Comparison of ENCODE assay signal across 7 mouse cellular contexts in genomic region chr2:120478600-120478999, GRCm38 (mm10). TPM values are rescaled to one million over a fixed set of nuclear protein-coding genes. Genes with fewer than 3 reads are reported as not detected.
DNase-seq lines count a peak whose midpoint lies in the region; ATAC-seq and TF ChIP-seq lines count a peak whose summit lies in the region.

No protein-coding gene starts in this region.

- no peak overlapping the region for H3K4me2 ChIP-seq in CH12.LX (ENCODE audit: insufficient read depth, low read depth, poor library complexity, severe bottlenecking)
- no peak overlapping the region for H3K4me2 ChIP-seq in lung, embryonic 16.5 days (ENCODE audit: low read depth, low read length)

- ATAC-seq in Patski: peak; percentile 39
- ATAC-seq in granulocyte monocyte progenitor cell, adult 5-6 weeks (replicated peaks; ENCODE audit: poor library complexity, severe bottlenecking): peak; percentile 87
- ATAC-seq in lung, embryonic 16.5 days (ENCODE audit: low read depth): peak; percentile 51; the same call in 1 of the 2 replicates

- CTCF ChIA-PET in Patski (lab: Charles Lee): interaction anchor here (0.6 to 1.9 kb wide), 13 partner anchors 9 to 388 kb away, joined by 3 to 18 read pairs (median 4); no protein-coding TSS in a partner anchor

- H3K36me3 ChIP-seq in CH12.LX (replicated peaks in 1 of 2; ENCODE audit: control insufficient read depth in 1 of 2, insufficient read depth in 1 of 2, low read length in 1 of 2): no peaks in the 10 kb centered on the region
- H3K36me3 ChIP-seq in lung, embryonic 16.5 days (ENCODE audit: control insufficient read depth, insufficient read depth, low read length): no peaks in the 10 kb centered on the region

- H3K9me3 ChIP-seq in CH12.LX (replicated peaks; ENCODE audit: low read length): no peaks in the 10 kb centered on the region
- H3K9me3 ChIP-seq in lung, embryonic 16.5 days (ENCODE audit: control insufficient read depth, low read length): no peaks in the 10 kb centered on the region

- TF ChIP-seq POLR2A in CH12.LX (IDR thresholded peaks at IDR 0.05; ENCODE audit: low read depth, low read length): no peak

- H3K4me1 ChIP-seq in CH12.LX (ENCODE audit: control insufficient read depth in 1 of 2, insufficient read depth in 2 of 2): peaks cover 25 to 30% of the 10 kb centered on the region in 2 experiments
- H3K4me1 ChIP-seq in lung, embryonic 16.5 days (replicated peaks; ENCODE audit: control insufficient read depth, insufficient read depth, low read length): peaks cover 5% of the 10 kb centered on the region; the same call in 1 of the 2 replicates

- peak; percentile 98 for TF ChIP-seq RAD21 in CH12.LX (IDR thresholded peaks at IDR 0.05; ENCODE audit: low read depth, low read length)

- H3K27me3 ChIP-seq in CH12.LX (replicated peaks): no peaks in the 10 kb centered on the region
- no peaks in the 10 kb centered on the region for H3K27me3 ChIP-seq in Patski
- H3K27me3 ChIP-seq in lung, embryonic 16.5 days (ENCODE audit: control insufficient read depth, insufficient read depth, low read depth, low read length): no peaks in the 10 kb centered on the region

- TF ChIP-seq CTCF in CH12.LX (conservative IDR thresholded peaks at IDR 0.05 in 1 of 2, IDR thresholded peaks at IDR 0.05 in 1 of 2; ENCODE audit: low read depth in 2 of 2, low read length in 2 of 2): peak; percentile 88
- peak; percentile 79 for TF ChIP-seq CTCF in Patski (IDR thresholded peaks at IDR 0.05)

- no peak; the same call in 1 of the 2 replicates for TF ChIP-seq EP300 in CH12.LX (IDR thresholded peaks at IDR 0.05; ENCODE audit: low read length)

- dilution Hi-C loops in CH12.LX (cut with MboI; ENCODE audit: extremely low pct_ligation_motif_present, extremely low pct_unique_long_range_greater_than_20kb, low sequenced_read_pairs): no loop called here

- peak; percentile 77 for DNase-seq in CH12.LX (ENCODE audit: extremely low read depth)
- peak; percentile 39 for DNase-seq in Patski (ENCODE audit: low read depth, low spot score)
- peak; percentile 72 to 84 for DNase-seq in cerebellum, postnatal 14 days
- peak; percentile 38 for DNase-seq in large intestine, adult 2 months (ENCODE audit: low read depth, low spot score)
- peak; percentile 71 for DNase-seq in right cerebral cortex, postnatal 4 days

- no peak overlapping the region for H3K27ac ChIP-seq in CH12.LX (ENCODE audit: insufficient read depth, low read depth)
- H3K27ac ChIP-seq in lung, embryonic 16.5 days (ENCODE audit: low read length): no peak overlapping the region

- 48% methylated on average over 3 of the region's 3 CpGs for WGBS in large intestine, adult 2 months
- WGBS in lung, embryonic 16.5 days: 59% methylated on average over 3 of the region's 3 CpGs

- H3K9ac ChIP-seq in CH12.LX (ENCODE audit: insufficient read depth, low read depth): no peak overlapping the region
- H3K9ac ChIP-seq in lung, embryonic 16.5 days (ENCODE audit: low read length): no peak overlapping the region

- H3K79me2 ChIP-seq in CH12.LX (replicated peaks; ENCODE audit: control insufficient read depth, extremely low read depth, insufficient read depth, poor library complexity, severe bottlenecking): no peaks in the 10 kb centered on the region

- in situ Hi-C loops in CH12.LX (cut with MboI; ENCODE audit: low pct_ligation_motif_present, low pct_unique_long_range_greater_than_20kb, low sequenced_read_pairs): no loop called here
- in situ Hi-C loops in Patski (cut with MboI; ENCODE audit: low pct_unique_long_range_greater_than_20kb): loop anchor here (10.0 kb wide), 1 partner anchor 386 kb away; no protein-coding TSS in a partner anchor

- H3K4me3 ChIP-seq in CH12.LX (replicated peaks in 1 of 3; ENCODE audit: low read depth in 2 of 3, low read length in 2 of 3, poor library complexity in 1 of 3): no peak overlapping the region
- no peak overlapping the region for H3K4me3 ChIP-seq in lung, embryonic 16.5 days (ENCODE audit: low read length)

- POLR2A ChIA-PET in Patski (lab: Charles Lee): no interaction called here

TF ChIP-seq in CH12.LX, 34 proteins besides CTCF, POLR2A, EP300 and RAD21:
- TF ChIP-seq MAFK (IDR thresholded peaks at IDR 0.05; ENCODE audit: insufficient replicate concordance, low read length) (no peak), NRF1 (IDR thresholded peaks at IDR 0.05; ENCODE audit: low read depth, low read length) (no peak), GABPA (IDR thresholded peaks at IDR 0.05; ENCODE audit: insufficient replicate concordance, low read depth, low read length) (no peak), ZMIZ1 (IDR thresholded peaks at IDR 0.05; ENCODE audit: low read depth, low read length) (no peak), ELF1 (IDR thresholded peaks at IDR 0.05; ENCODE audit: low read depth, low read length) (no peak), JUND (conservative IDR thresholded peaks at IDR 0.05; ENCODE audit: low read depth, low read length) (no peak), SMC3 (IDR thresholded peaks at IDR 0.05; ENCODE audit: low read depth, low read length) (peak; percentile 90), CHD1 (IDR thresholded peaks at IDR 0.05; ENCODE audit: low read depth, low read length) (no peak), ZNF384 (IDR thresholded peaks at IDR 0.05; ENCODE audit: low read depth, low read length) (0 out of 2 replicates have a peak, but pooled peaks have one; percentile 12), MAZ (IDR thresholded peaks at IDR 0.05; ENCODE audit: low read depth, low read length) (no peak), RCOR1 (conservative IDR thresholded peaks at IDR 0.05; ENCODE audit: low read depth, low read length) (no peak), ZKSCAN1 (IDR thresholded peaks at IDR 0.05; ENCODE audit: borderline replicate concordance, low read depth, low read length) (no peak), MXI1 (IDR thresholded peaks at IDR 0.05; ENCODE audit: low read depth, low read length) (no peak), KAT2A (IDR thresholded peaks at IDR 0.05; ENCODE audit: insufficient replicate concordance, low read length) (no peak), POLR2AphosphoS2 (IDR thresholded peaks at IDR 0.05; ENCODE audit: low read depth, low read length) (no peak), USF2 (conservative IDR thresholded peaks at IDR 0.05; ENCODE audit: low read depth, low read length) (no peak), HCFC1 (IDR thresholded peaks at IDR 0.05; ENCODE audit: low read depth, low read length) (0 out of 2 replicates have a peak, but pooled peaks have one; percentile 20), E2F4 (IDR thresholded peaks at IDR 0.05; ENCODE audit: insufficient replicate concordance, low read depth, low read length) (0 out of 2 replicates have a peak, but pooled peaks have one; percentile 13), IRF4 (IDR thresholded peaks at IDR 0.05; ENCODE audit: low read depth, low read length) (no peak), ETS1 (conservative IDR thresholded peaks at IDR 0.05; ENCODE audit: low read depth, low read length) (no peak), UBTF (IDR thresholded peaks at IDR 0.05; ENCODE audit: low read depth, low read length) (no peak), BHLHE40 (IDR thresholded peaks at IDR 0.05; ENCODE audit: low read depth, low read length) (0 out of 2 replicates have a peak, but pooled peaks have one; percentile 26), MYC (IDR thresholded peaks at IDR 0.05; ENCODE audit: low read depth, low read length) (peak; percentile 75; the same call in 1 of the 2 replicates), SIN3A (IDR thresholded peaks at IDR 0.05; ENCODE audit: low read length) (peak; percentile 47; the same call in 1 of the 2 replicates), MAX (IDR thresholded peaks at IDR 0.05; ENCODE audit: low read length) (peak; percentile 54; the same call in 1 of the 2 replicates), PAX5 (IDR thresholded peaks at IDR 0.05; ENCODE audit: low read length) (no peak), NELFE (IDR thresholded peaks at IDR 0.05; ENCODE audit: low read depth, low read length) (0 out of 2 replicates have a peak, but pooled peaks have one; percentile 21), ZC3H11A (IDR thresholded peaks at IDR 0.05; ENCODE audit: low read depth, low read length) (peak; percentile 79), TCF12 (IDR thresholded peaks at IDR 0.05; ENCODE audit: low read depth, low read length) (0 out of 2 replicates have a peak, but pooled peaks have one; percentile 32), JUN (IDR thresholded peaks at IDR 0.05; ENCODE audit: insufficient read depth, low read depth, low read length) (no peak), CHD2 (IDR thresholded peaks at IDR 0.05; ENCODE audit: low read length) (no peak), MEF2A (IDR thresholded peaks at IDR 0.05; ENCODE audit: borderline replicate concordance, low read depth, low read length) (no peak; the same call in 1 of the 2 replicates), USF1 (IDR thresholded peaks at IDR 0.05; ENCODE audit: low read depth, low read length) (no peak), TBP (conservative IDR thresholded peaks at IDR 0.05; ENCODE audit: low read depth, low read length) (no peak)

RNA-seq across cellular contexts. Expression of gene Capn3, which starts 22.8 kb away (rescaled TPM):
- total RNA-seq in CH12.LX (2012; rRNA removed) (2.0 and 3.2 TPM in 2 replicates), CH12.LX (2014; rRNA removed) (7.2 and 8.0 TPM in 2 replicates)
- polyA plus RNA-seq in CH12.LX (2012; ENCODE audit: insufficient read length, low read depth) (5.5 and 7.4 TPM in 2 replicates), Patski (2021) (not detected)
- total RNA-seq in granulocyte monocyte progenitor cell, adult 5-6 weeks (2014; fragmentation: Nextera tagmentation): 1.4 TPM in 1 of 2 replicates, not detected in the other
- 1.4 and 1.6 TPM in 2 replicates for total RNA-seq in granulocyte monocyte progenitor cell, adult 5-6 weeks (2017)
- polyA plus RNA-seq in large intestine, adult 2 months (2012; rRNA removed): 0.97 and 0.99 TPM in 2 replicates
- 0.94 and 1.1 TPM in 2 replicates for polyA plus RNA-seq in lung, embryonic 16.5 days (2015; fragmentation: Nextera tagmentation; extraction: Ambion mirVana)
